Mouse (Mus musculus): ENCODE measurements around the gene Odr4. TPM values are rescaled to one million over a fixed set of nuclear protein-coding genes. Genes with fewer than 3 reads are reported as not detected.

Gene Odr4
- total and polyA plus RNA-seq, 3 experiments: 27.6 to 54.7 (median 34.0) TPM

DNA sequence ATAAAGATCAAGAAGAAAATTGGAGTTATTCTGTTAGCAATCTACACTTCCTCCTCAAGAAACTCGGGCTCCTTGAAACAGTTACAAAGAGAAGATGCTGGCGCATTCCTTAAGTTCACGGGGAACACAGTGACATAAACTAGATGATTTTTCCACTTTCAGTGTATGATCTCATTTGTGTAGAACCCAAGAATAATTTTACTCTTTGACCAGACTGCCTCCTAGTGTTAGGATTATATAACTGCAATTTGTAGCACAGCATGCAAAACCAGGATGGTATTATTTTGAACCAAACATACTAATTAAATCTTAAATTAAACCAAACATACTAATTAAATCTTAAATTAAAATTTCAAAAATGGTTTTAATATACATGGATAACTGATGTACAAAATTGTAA, 20.0 kb downstream of the Odr4 start:
- H3K27me3 ChIP-seq (replicated peaks): no peaks in the 10 kb centered on the region
- no peak overlapping the region for H3K4me2 ChIP-seq (ENCODE audit: insufficient read depth, low read depth, poor library complexity, severe bottlenecking)
- no peaks in the 10 kb centered on the region for H3K79me2 ChIP-seq (replicated peaks; ENCODE audit: control insufficient read depth, extremely low read depth, insufficient read depth, poor library complexity, severe bottlenecking)
- H3K4me1 ChIP-seq (ENCODE audit: control insufficient read depth in 1 of 2, insufficient read depth in 2 of 2): peaks cover 0 to 13% of the 10 kb centered on the region in 2 experiments; a peak in 1 of 4 replicates
- in situ Hi-C loops (cut with MboI; ENCODE audit: low pct_ligation_motif_present, low pct_unique_long_range_greater_than_20kb, low sequenced_read_pairs): no loop called here
- no peaks in the 10 kb centered on the region for H3K9me3 ChIP-seq (replicated peaks; ENCODE audit: low read length)
- no peak overlapping the region for H3K27ac ChIP-seq (ENCODE audit: insufficient read depth, low read depth)
- peak; percentile 53 for DNase-seq (ENCODE audit: extremely low read depth)
- H3K4me3 ChIP-seq (replicated peaks in 1 of 3; ENCODE audit: low read depth in 2 of 3, low read length in 2 of 3, poor library complexity in 1 of 3): no peak overlapping the region
- TF ChIP-seq TCF12 (IDR thresholded peaks at IDR 0.05; ENCODE audit: low read depth, low read length): no peak
- TF ChIP-seq MYC (IDR thresholded peaks at IDR 0.05; ENCODE audit: low read depth, low read length): no peak
- TF ChIP-seq JUND (conservative IDR thresholded peaks at IDR 0.05; ENCODE audit: low read depth, low read length): peak; percentile 65
- TF ChIP-seq MXI1 (IDR thresholded peaks at IDR 0.05; ENCODE audit: low read depth, low read length): no peak
- TF ChIP-seq SIN3A (IDR thresholded peaks at IDR 0.05; ENCODE audit: low read length): no peak
- peak; percentile 74 for TF ChIP-seq JUN (IDR thresholded peaks at IDR 0.05; ENCODE audit: insufficient read depth, low read depth, low read length)
- peak; percentile 37 for TF ChIP-seq SMC3 (IDR thresholded peaks at IDR 0.05; ENCODE audit: low read depth, low read length)
- no peak for TF ChIP-seq ETS1 (conservative IDR thresholded peaks at IDR 0.05; ENCODE audit: low read depth, low read length)
- no peak for TF ChIP-seq EP300 (IDR thresholded peaks at IDR 0.05; ENCODE audit: low read length)
- TF ChIP-seq MEF2A (IDR thresholded peaks at IDR 0.05; ENCODE audit: borderline replicate concordance, low read depth, low read length): peak; percentile 56; the same call in 1 of the 2 replicates
- TF ChIP-seq NRF1 (IDR thresholded peaks at IDR 0.05; ENCODE audit: low read depth, low read length): no peak
- TF ChIP-seq CTCF (conservative IDR thresholded peaks at IDR 0.05 in 1 of 2, IDR thresholded peaks at IDR 0.05 in 1 of 2; ENCODE audit: low read depth in 2 of 2, low read length in 2 of 2): peak; percentile 48 to 72; a peak in 3 of 4 replicates
- TF ChIP-seq ZNF384 (IDR thresholded peaks at IDR 0.05; ENCODE audit: low read depth, low read length): no peak
- TF ChIP-seq POLR2AphosphoS2 (IDR thresholded peaks at IDR 0.05; ENCODE audit: low read depth, low read length): no peak
- peak; percentile 64 for TF ChIP-seq RAD21 (IDR thresholded peaks at IDR 0.05; ENCODE audit: low read depth, low read length)
- TF ChIP-seq RCOR1 (conservative IDR thresholded peaks at IDR 0.05; ENCODE audit: low read depth, low read length): no peak
- TF ChIP-seq CHD1 (IDR thresholded peaks at IDR 0.05; ENCODE audit: low read depth, low read length): no peak
- TF ChIP-seq ZKSCAN1 (IDR thresholded peaks at IDR 0.05; ENCODE audit: borderline replicate concordance, low read depth, low read length): no peak
- no peak for TF ChIP-seq HCFC1 (IDR thresholded peaks at IDR 0.05; ENCODE audit: low read depth, low read length)
- no peak for TF ChIP-seq E2F4 (IDR thresholded peaks at IDR 0.05; ENCODE audit: insufficient replicate concordance, low read depth, low read length)
- TF ChIP-seq POLR2A (IDR thresholded peaks at IDR 0.05; ENCODE audit: low read depth, low read length): no peak
- H3K9ac ChIP-seq (ENCODE audit: insufficient read depth, low read depth): no peak overlapping the region
- dilution Hi-C loops (cut with MboI; ENCODE audit: extremely low pct_ligation_motif_present, extremely low pct_unique_long_range_greater_than_20kb, low sequenced_read_pairs): no loop called here
- peaks cover 19 to 34% of the 10 kb centered on the region in 2 experiments for H3K36me3 ChIP-seq (replicated peaks in 1 of 2; ENCODE audit: control insufficient read depth in 1 of 2, insufficient read depth in 1 of 2, low read length in 1 of 2)

DNA sequence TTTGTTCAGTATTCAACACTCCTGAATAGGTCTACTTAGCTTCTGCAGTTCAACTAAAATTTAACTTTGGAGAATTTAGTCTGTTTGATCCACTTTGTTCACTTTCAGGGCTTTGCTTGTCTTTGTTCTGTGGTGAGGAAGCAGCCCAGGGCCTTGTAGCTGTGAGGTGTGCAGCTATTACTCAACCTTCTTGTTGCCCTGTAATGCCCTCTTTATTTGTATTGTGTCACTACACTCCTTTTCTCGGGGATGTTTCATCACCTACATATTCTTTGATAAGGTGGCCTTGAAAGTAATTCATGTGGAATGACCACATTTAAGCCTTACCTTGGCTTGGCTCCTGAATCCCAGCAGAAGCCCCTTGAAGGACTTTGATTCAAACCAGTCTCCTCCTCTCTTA, 32.0 kb downstream of the Odr4 start:
- no peak for DNase-seq (ENCODE audit: extremely low read depth)
- TF ChIP-seq EP300 (IDR thresholded peaks at IDR 0.05; ENCODE audit: low read length) (no peak), POLR2A (IDR thresholded peaks at IDR 0.05; ENCODE audit: low read depth, low read length) (no peak), CHD2 (IDR thresholded peaks at IDR 0.05; ENCODE audit: low read length) (no peak), RAD21 (IDR thresholded peaks at IDR 0.05; ENCODE audit: low read depth, low read length) (no peak), GABPA (IDR thresholded peaks at IDR 0.05; ENCODE audit: insufficient replicate concordance, low read depth, low read length) (no peak), POLR2AphosphoS2 (IDR thresholded peaks at IDR 0.05; ENCODE audit: low read depth, low read length) (no peak), MXI1 (IDR thresholded peaks at IDR 0.05; ENCODE audit: low read depth, low read length) (no peak), CTCF (conservative IDR thresholded peaks at IDR 0.05 in 1 of 2, IDR thresholded peaks at IDR 0.05 in 1 of 2; ENCODE audit: low read depth in 2 of 2, low read length in 2 of 2) (no peak), ZC3H11A (IDR thresholded peaks at IDR 0.05; ENCODE audit: low read depth, low read length) (no peak), NRF1 (IDR thresholded peaks at IDR 0.05; ENCODE audit: low read depth, low read length) (no peak), ELF1 (IDR thresholded peaks at IDR 0.05; ENCODE audit: low read depth, low read length) (no peak), UBTF (IDR thresholded peaks at IDR 0.05; ENCODE audit: low read depth, low read length) (no peak), ZNF384 (IDR thresholded peaks at IDR 0.05; ENCODE audit: low read depth, low read length) (no peak), JUND (conservative IDR thresholded peaks at IDR 0.05; ENCODE audit: low read depth, low read length) (no peak), MEF2A (IDR thresholded peaks at IDR 0.05; ENCODE audit: borderline replicate concordance, low read depth, low read length) (no peak), CHD1 (IDR thresholded peaks at IDR 0.05; ENCODE audit: low read depth, low read length) (no peak), ZMIZ1 (IDR thresholded peaks at IDR 0.05; ENCODE audit: low read depth, low read length) (no peak), USF2 (conservative IDR thresholded peaks at IDR 0.05; ENCODE audit: low read depth, low read length) (no peak)
- no peak overlapping the region for H3K4me3 ChIP-seq (replicated peaks in 1 of 3; ENCODE audit: low read depth in 2 of 3, low read length in 2 of 3, poor library complexity in 1 of 3)
- H3K79me2 ChIP-seq (replicated peaks; ENCODE audit: control insufficient read depth, extremely low read depth, insufficient read depth, poor library complexity, severe bottlenecking): no peaks in the 10 kb centered on the region
- no peak overlapping the region for H3K9ac ChIP-seq (ENCODE audit: insufficient read depth, low read depth)
- H3K4me1 ChIP-seq (ENCODE audit: control insufficient read depth in 1 of 2, insufficient read depth in 2 of 2): no peaks in the 10 kb centered on the region
- dilution Hi-C loops (cut with MboI; ENCODE audit: extremely low pct_ligation_motif_present, extremely low pct_unique_long_range_greater_than_20kb, low sequenced_read_pairs) (no loop called here), in situ Hi-C loops (cut with MboI; ENCODE audit: low pct_ligation_motif_present, low pct_unique_long_range_greater_than_20kb, low sequenced_read_pairs) (no loop called here)
- H3K27ac ChIP-seq (ENCODE audit: insufficient read depth, low read depth): no peak overlapping the region
- H3K36me3 ChIP-seq (replicated peaks in 1 of 2; ENCODE audit: control insufficient read depth in 1 of 2, insufficient read depth in 1 of 2, low read length in 1 of 2): peaks cover 19 to 39% of the 10 kb centered on the region in 2 experiments
- no peaks in the 10 kb centered on the region for H3K9me3 ChIP-seq (replicated peaks; ENCODE audit: low read length)
- no peak overlapping the region for H3K4me2 ChIP-seq (ENCODE audit: insufficient read depth, low read depth, poor library complexity, severe bottlenecking)
- H3K27me3 ChIP-seq (replicated peaks): no peaks in the 10 kb centered on the region

Measured in CH12.LX (cell line).